Mouse (Mus musculus) cerebellum, postnatal 4 days (tissue): ENCODE results near the gene Bsdc1.
"Not testable (repeated sequence)": the region's sequence is repeated elsewhere in the genome, so short reads cannot be mapped to it uniquely, and the experiment has no call there.

Experiments used
- DNase-seq, 2 experiments: peaks; one replicate each; pipeline ENCODE4 v3.0.0; 2022; ENCODE audit warnings: low spot score in 2 of 2, mixed read lengths in 1 of 2

The Bsdc1 gene

GRCm38 (mm10) chr4:129513086-129513767 is 51.8 kb downstream of the Bsdc1 start, which contains the start of gene Marcksl1:
Gene Marcksl1, plus strand, starts transcription at chr4:129513581.
- peak; percentile 88 to 95 for DNase-seq

- no peak for DNase-seq
Measured at GRCm38 (mm10) chr4:129513891-129514290, 52.5 kb downstream of the Bsdc1 start.

- peak; percentile 66 to 85 for DNase-seq
Measured at GRCm38 (mm10) chr4:129514300-129514898, 53.0 kb downstream of the Bsdc1 start.

GRCm38 (mm10) chr4:129516925-129517324 is 55.5 kb downstream of the Bsdc1 start:
- no peak for DNase-seq

- no peak for DNase-seq
Measured at GRCm38 (mm10) chr4:129518519-129518918, 57.1 kb downstream of the Bsdc1 start.

- no peak for DNase-seq
Measured at GRCm38 (mm10) chr4:129525338-129525737, 64.0 kb downstream of the Bsdc1 start.

- no peak for DNase-seq
Measured at GRCm38 (mm10) chr4:129525889-129526288, 64.5 kb downstream of the Bsdc1 start.

GRCm38 (mm10) chr4:129528901-129529300 is 67.5 kb downstream of the Bsdc1 start:
- DNase-seq, result not testable (repeated sequence)
